Mouse (Mus musculus) heart, embryonic 11.5 days (tissue): ENCODE results near the gene Nup153. TPM values are rescaled to one million over a fixed set of nuclear protein-coding genes. Genes with fewer than 3 reads are reported as not detected.

Source experiments
- ATAC-seq: fragments of 200-750 bp; cut with Nextera tagmentation; replicated peaks from 2 replicates; pipeline ENCODE4 v1.8.0; 2017; ENCODE audit warnings: moderate library complexity; ENCODE audit not compliant: insufficient number of reproducible peaks, low FRiP score, low TSS enrichment
- H3K27ac ChIP-seq: fragments of 300-500 bp; sonication (generic); 2 replicates; pipeline ENCODE4 v1.5.1; 2014; ENCODE audit warnings: mild to moderate bottlenecking, low read depth, low read length
- H3K27me3 ChIP-seq: fragments of 300-500 bp; sonication (generic); 2 replicates; pipeline ENCODE4 v1.6.1; 2014; ENCODE audit warnings: mild to moderate bottlenecking, low read length, mixed read lengths; ENCODE audit not compliant: control insufficient read depth, insufficient read depth
- H3K36me3 ChIP-seq: fragments of 300-500 bp; sonication (generic); 2 replicates; pipeline ENCODE4 v1.6.1; 2014; ENCODE audit warnings: mild to moderate bottlenecking, low read length, moderate library complexity, mixed read lengths; ENCODE audit not compliant: control insufficient read depth, insufficient read depth
- H3K4me1 ChIP-seq: fragments of 300-500 bp; sonication (generic); 2 replicates; pipeline ENCODE4 v1.6.1; 2014; ENCODE audit warnings: low read length; ENCODE audit not compliant: control insufficient read depth, insufficient read depth
- H3K4me2 ChIP-seq: fragments of 300-500 bp; sonication (generic); 2 replicates; pipeline ENCODE4 v1.6.1; 2014; ENCODE audit warnings: mild to moderate bottlenecking, moderate library complexity
- H3K4me3 ChIP-seq: fragments of 300-500 bp; sonication (generic); 2 replicates; pipeline ENCODE4 v1.5.1; 2014; ENCODE audit warnings: low read depth, low read length
- H3K9ac ChIP-seq: fragments of 300-500 bp; sonication (generic); 2 replicates; pipeline ENCODE4 v1.6.1; 2014; ENCODE audit warnings: mild to moderate bottlenecking, low read depth, low read length, moderate library complexity
- H3K9me3 ChIP-seq: fragments of 300-500 bp; sonication (generic); replicated peaks from 2 replicates; pipeline ENCODE4 v1.6.1; 2016; ENCODE audit warnings: low read length; ENCODE audit not compliant: control insufficient read depth
- WGBS: fragments of 180-500 bp; shearing (Covaris S2); extraction: QIAGEN DNeasy Blood & Tissue Kit; methylation state at CpG from one replicate; pipeline ENCODE4 v1.1.7; 2014; ENCODE audit not compliant: insufficient replicate concordance; 5-methylcytosine and 5-hydroxymethylcytosine counted together
- polyA plus RNA-seq: library from polyadenylated mRNA; unstranded; fragments of >200 nt; fragmentation: Nextera tagmentation; extraction: Ambion mirVana; gene quantifications from 2 replicates; pipeline ENCODE4 v1.2.1, GENCODE M21; 2014

The Nup153 gene
- polyA plus RNA-seq, 1 experiment from 2014 or later = 24.5 TPM

- H3K4me1 ChIP-seq = no peaks in the 10 kb centered on the region
- no peak overlapping the region for H3K9ac ChIP-seq
- H3K36me3 ChIP-seq = peaks cover 15% of the 10 kb centered on the region
- H3K9me3 ChIP-seq = no peaks in the 10 kb centered on the region
- no peak for ATAC-seq
- 54% methylated on average over 4 of the region's 4 CpGs for WGBS
- no peak overlapping the region for H3K27ac ChIP-seq
- no peak overlapping the region for H3K4me3 ChIP-seq
- H3K27me3 ChIP-seq = no peaks in the 10 kb centered on the region
- H3K4me2 ChIP-seq = no peak overlapping the region
Measured at GRCm38 (mm10) chr13:46632796-46633195, 94.9 kb downstream of the Nup153 start.

Other genes with a start within 250 kb of the Nup153 start
- gene Cap2, start 226.1 kb downstream of the Nup153 start, polyA plus RNA-seq = 122 and 141 TPM in 2 replicates
- gene Fam8a1, start 58.4 kb downstream of the Nup153 start, polyA plus RNA-seq = 8.1 and 9.3 TPM in 2 replicates
- 39.8 and 42.6 TPM in 2 replicates for gene Kif13a, start 201.9 kb upstream of the Nup153 start, polyA plus RNA-seq